Mouse (Mus musculus) cortical plate, adult 2 months (tissue): ENCODE measurements around the gene Dnajb2.

Experiments
- CTCF ChIP-seq: fragments of 200-500 bp; IDR thresholded peaks from 2 replicates; pipeline ENCODE4 v1.5.1; 2011; ENCODE audit warnings: mild to moderate bottlenecking, control low read depth, low read length; ENCODE audit not compliant: insufficient read depth; ENCODE audit errors: extremely low read depth
- POLR2A ChIP-seq: fragments of 200-500 bp; IDR thresholded peaks from 2 replicates; pipeline ENCODE4 v1.6.1; 2011; ENCODE audit warnings: mild to moderate bottlenecking, low read length, control low read depth; ENCODE audit not compliant: insufficient read depth; ENCODE audit errors: extremely low read depth

DNA sequence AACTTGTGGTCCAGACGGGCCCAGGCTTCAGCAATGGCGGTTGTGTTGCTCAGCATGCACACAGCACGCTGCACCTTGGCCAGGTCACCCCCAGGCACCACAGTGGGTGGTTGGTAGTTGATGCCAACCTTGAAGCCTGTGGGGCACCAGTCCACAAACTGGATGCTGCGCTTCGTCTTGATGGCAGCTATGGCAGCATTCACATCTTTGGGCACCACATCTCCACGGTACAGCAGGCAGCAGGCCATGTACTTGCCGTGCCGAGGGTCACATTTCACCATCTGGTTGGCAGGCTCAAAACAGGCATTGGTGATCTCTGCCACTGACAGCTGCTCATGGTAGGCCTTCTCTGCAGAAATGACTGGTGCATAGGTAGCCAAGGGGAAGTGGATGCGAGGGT is 20.4 kb upstream of the Dnajb2 start:
- no peak for TF ChIP-seq POLR2A
- TF ChIP-seq CTCF: no peak
